Mouse (Mus musculus): ENCODE data around the gene Gal3st2b.
"Not testable (repeated sequence)": the region's sequence is repeated elsewhere in the genome, so short reads cannot be mapped to it uniquely, and the experiment has no call there.

Gene Gal3st2b

GRCm38 (mm10) chr1:93978287-93978686 lies 60.2 kb downstream of the Gal3st2b start:
- DNase-seq (ENCODE audit: low read depth, low spot score), result not testable (repeated sequence)

GRCm38 (mm10) chr1:93980932-93981331 lies 62.8 kb downstream of the Gal3st2b start:
- DNase-seq (ENCODE audit: low read depth, low spot score), result not testable (repeated sequence)

GRCm38 (mm10) chr1:93986167-93986566 lies 68.1 kb downstream of the Gal3st2b start:
- DNase-seq (ENCODE audit: low read depth, low spot score), result no peak

- DNase-seq (ENCODE audit: low read depth, low spot score), result no peak
Observed at GRCm38 (mm10) chr1:93988786-93989185, 70.7 kb downstream of the Gal3st2b start.

- DNase-seq (ENCODE audit: low read depth, low spot score), result not testable (repeated sequence)
Observed at GRCm38 (mm10) chr1:93990209-93990608, 72.1 kb downstream of the Gal3st2b start, which contains the start of gene Gal3st2c. Gene Gal3st2c, plus strand, starts transcription at chr1:93990509.

- not testable (repeated sequence) for DNase-seq (ENCODE audit: low read depth, low spot score)
Observed at GRCm38 (mm10) chr1:93991068-93991467, 73.0 kb downstream of the Gal3st2b start.

- DNase-seq (ENCODE audit: low read depth, low spot score), result not testable (repeated sequence)
Observed at GRCm38 (mm10) chr1:93991491-93991890, 73.4 kb downstream of the Gal3st2b start.
